Mouse (Mus musculus) liver, adult 2 months (tissue): ENCODE results near the gene Cadm1. TPM values are rescaled to one million over a fixed set of nuclear protein-coding genes. Genes with fewer than 3 reads are reported as not detected.

Source experiments
- DNase-seq: peaks from one replicate; pipeline ENCODE4 v3.0.0-alpha.2; 2011; ENCODE audit warnings: low read depth, low spot score; ENCODE audit errors: extremely low read depth
- H3K27ac ChIP-seq: fragments of 200-500 bp; replicated peaks from 2 replicates; pipeline ENCODE4 v1.5.1; 2012; ENCODE audit warnings: low read depth, mild to moderate bottlenecking, control low read depth, inconsistent platforms, low read length; ENCODE audit not compliant: insufficient read depth
- H3K27me3 ChIP-seq: fragments of 200-500 bp; 2 replicates; pipeline ENCODE4 v1.6.1; 2012; ENCODE audit warnings: mild to moderate bottlenecking, moderate library complexity, low read length, inconsistent platforms; ENCODE audit not compliant: control insufficient read depth, insufficient read depth
- H3K36me3 ChIP-seq: fragments of 200-500 bp; 2 replicates; pipeline ENCODE4 v1.6.1; 2012; ENCODE audit warnings: low read length, inconsistent platforms; ENCODE audit not compliant: control insufficient read depth, insufficient read depth
- H3K4me1 ChIP-seq: fragments of 200-500 bp; 2 replicates; pipeline ENCODE4 v1.6.1; 2011; ENCODE audit warnings: low read length; ENCODE audit not compliant: control insufficient read depth, insufficient read depth
- H3K4me3 ChIP-seq: fragments of 200-500 bp; 2 replicates; pipeline ENCODE4 v1.5.1; 2011; ENCODE audit warnings: low read depth, mild to moderate bottlenecking, control low read depth, low read length, moderate library complexity; ENCODE audit not compliant: insufficient read depth
- H3K79me2 ChIP-seq: fragments of 200-500 bp; 2 replicates; pipeline ENCODE4 v1.6.1; 2012; ENCODE audit warnings: inconsistent platforms, mild to moderate bottlenecking, low read length, moderate library complexity; ENCODE audit not compliant: control insufficient read depth, insufficient read depth
- H3K9ac ChIP-seq: fragments of 200-500 bp; 2 replicates; pipeline ENCODE4 v1.6.1; 2012; ENCODE audit warnings: low read depth, mild to moderate bottlenecking, control low read depth, inconsistent platforms, low read length
- CTCF ChIP-seq: fragments of 200-500 bp; IDR thresholded peaks from 2 replicates; pipeline ENCODE4 v1.5.1; 2011; ENCODE audit warnings: low read depth, low read length, control low read depth
- POLR2A ChIP-seq: fragments of 200-500 bp; IDR thresholded peaks from 2 replicates; pipeline ENCODE4 v1.6.1; 2011; ENCODE audit warnings: low read length, control low read depth; ENCODE audit not compliant: insufficient read depth; ENCODE audit errors: extremely low read depth
- WGBS: fragments of 180-500 bp; shearing (Covaris S2); methylation state at CpG from one replicate; pipeline ENCODE4 v1.1.7; 2018; 5-methylcytosine and 5-hydroxymethylcytosine counted together
- polyA plus RNA-seq: library from polyadenylated mRNA; depleted of rRNA; stranded (reverse); fragments of >200 nt; gene quantifications from 2 replicates; pipeline ENCODE4 v1.2.3, GENCODE M21; 2012
- total RNA-seq: library from RNA; depleted of rRNA; stranded (reverse); fragments of >200 nt; gene quantifications from 2 replicates; pipeline ENCODE4 v1.2.3, GENCODE M21; 2014

Cadm1 gene
- total and polyA plus RNA-seq, 2 experiments, result 12.5 to 21.4 TPM

DNA sequence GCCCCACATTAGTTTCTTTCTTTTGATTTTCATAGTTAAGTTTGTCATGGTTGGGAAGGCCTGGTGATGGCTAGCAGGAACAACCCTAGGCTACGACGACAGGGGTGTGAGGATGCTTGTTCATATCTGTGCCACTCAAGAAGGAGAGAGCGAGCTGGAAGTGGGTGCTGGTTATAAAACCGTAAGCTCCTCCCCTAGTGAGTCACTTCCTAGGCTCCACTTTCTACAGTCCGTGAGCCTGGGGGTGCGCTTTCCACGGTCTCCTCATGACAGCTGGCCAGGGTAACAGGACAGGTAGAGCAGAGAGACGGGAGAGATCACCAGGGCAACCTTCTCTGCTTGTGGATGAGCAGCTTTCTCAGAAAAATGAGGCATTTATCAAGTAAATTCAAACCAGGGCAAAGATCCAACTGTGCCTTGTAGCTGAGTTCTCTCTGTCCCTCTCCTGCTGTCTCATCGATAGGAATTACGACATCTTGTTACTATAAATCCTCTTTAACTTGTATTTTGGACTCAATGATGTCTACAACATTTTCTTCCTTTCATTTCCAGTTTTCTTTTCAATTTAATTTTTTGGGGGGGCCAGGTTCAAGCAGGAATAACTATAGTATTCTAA, 23.1 kb downstream of the Cadm1 start:
- Histone ChIP-seq H3K79me2 (peaks cover 7% of the 10 kb centered on the region; the same call in 1 of the 2 replicates), H3K27ac (0 out of 2 replicates have a peak overlapping the region, but pooled peaks have one; percentile 48), H3K36me3 (no peaks in the 10 kb centered on the region), H3K9ac (no peak overlapping the region), H3K4me3 (no peak overlapping the region; the same call in 1 of the 2 replicates), H3K27me3 (no peaks in the 10 kb centered on the region), H3K4me1 (peaks cover 1% of the 10 kb centered on the region; the same call in 1 of the 2 replicates)
- DNase-seq, result peak; percentile 78
- TF ChIP-seq CTCF (no peak), POLR2A (no peak)
- 48% methylated on average over 10 of the region's 10 CpGs for WGBS

DNA sequence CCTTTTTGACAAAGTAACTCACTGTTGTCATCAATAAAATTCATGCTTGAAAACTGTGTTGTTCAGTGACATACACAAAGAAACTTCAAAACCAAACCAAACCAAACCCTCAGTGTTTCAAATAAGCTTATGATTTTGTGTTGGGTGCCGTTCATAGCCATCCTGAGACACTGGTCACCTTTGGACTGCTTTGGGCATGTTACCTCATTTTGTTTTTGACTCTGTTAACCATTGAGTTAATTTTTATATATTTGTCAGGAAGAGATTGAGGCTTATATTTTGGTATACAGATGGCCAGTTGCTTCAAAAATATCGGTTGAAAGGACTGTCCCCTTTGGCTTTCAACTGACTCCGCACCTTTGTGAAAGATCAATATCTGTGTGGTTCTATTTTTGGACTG, 30.8 kb downstream of the Cadm1 start:
- WGBS, result 22% methylated on average over 3 of the region's 3 CpGs
- Histone ChIP-seq H3K27ac (no peak overlapping the region), H3K36me3 (no peaks in the 10 kb centered on the region), H3K27me3 (no peaks in the 10 kb centered on the region), H3K9ac (no peak overlapping the region), H3K4me1 (peaks cover 4% of the 10 kb centered on the region), H3K79me2 (peaks cover 5% of the 10 kb centered on the region; the same call in 1 of the 2 replicates), H3K4me3 (no peak overlapping the region)
- no peak for TF ChIP-seq CTCF
- no peak for TF ChIP-seq POLR2A
- DNase-seq, result peak; percentile 74

DNA sequence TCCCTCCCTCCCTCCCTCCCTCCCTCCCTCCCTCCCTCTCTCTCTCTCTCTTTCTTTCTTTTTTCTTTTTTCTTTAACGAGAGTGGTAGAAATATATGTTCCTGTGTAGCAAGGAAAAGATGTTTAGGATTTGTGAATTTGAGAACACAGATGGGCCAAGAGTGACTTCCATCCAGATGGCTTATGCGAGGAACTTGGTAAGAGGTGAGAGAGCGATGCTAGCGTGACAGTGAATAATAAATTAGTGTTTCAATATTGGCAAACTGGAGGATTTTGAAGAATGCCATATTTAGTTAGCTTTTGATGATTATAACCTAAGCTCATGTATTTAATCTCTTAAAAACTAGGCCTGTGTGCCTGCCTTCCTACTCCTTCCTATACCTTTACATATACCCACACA, 31.6 kb downstream of the Cadm1 start:
- TF ChIP-seq CTCF (no peak), POLR2A (no peak)
- peaks cover 4% of the 10 kb centered on the region; the same call in 1 of the 2 replicates for H3K79me2 ChIP-seq
- over 99% methylated on average over 3 of the region's 4 CpGs for WGBS

DNA sequence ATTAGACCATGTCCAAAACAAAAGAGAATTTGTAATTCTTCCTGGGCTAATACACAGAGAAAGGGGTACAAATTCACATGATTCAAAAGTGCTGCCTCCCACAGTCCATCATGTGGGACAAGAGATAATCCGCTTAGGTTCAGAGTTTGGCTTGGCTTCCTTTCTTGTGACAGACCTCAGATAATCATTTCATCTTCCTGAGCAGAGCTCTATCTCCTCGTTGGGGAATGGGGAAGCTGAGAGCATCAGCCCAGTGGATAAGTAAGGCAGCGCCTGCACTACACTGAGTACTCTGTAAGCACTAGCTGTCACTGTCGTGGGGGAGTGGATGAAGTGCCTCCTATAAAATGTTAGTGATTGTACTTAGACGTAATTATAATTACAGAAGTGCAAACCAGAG, 35.1 kb downstream of the Cadm1 start:
- TF ChIP-seq POLR2A, result no peak
- TF ChIP-seq CTCF, result no peak
- H3K9ac ChIP-seq, result no peak overlapping the region
- H3K79me2 ChIP-seq, result peaks cover 6% of the 10 kb centered on the region; the same call in 1 of the 2 replicates
- no peaks in the 10 kb centered on the region; the same call in 1 of the 2 replicates for H3K36me3 ChIP-seq
- 71% methylated on average over 5 of the region's 5 CpGs for WGBS
- no peak for DNase-seq
- peaks cover 2% of the 10 kb centered on the region; the same call in 1 of the 2 replicates for H3K4me1 ChIP-seq
- H3K27me3 ChIP-seq, result no peaks in the 10 kb centered on the region
- no peak overlapping the region for H3K4me3 ChIP-seq
- no peak overlapping the region for H3K27ac ChIP-seq

More for the DNA sequence above, 31.6 kb downstream of the Cadm1 start:
- DNase-seq, result no peak
- H3K4me1 ChIP-seq, result peaks cover 4% of the 10 kb centered on the region
- H3K36me3 ChIP-seq, result no peaks in the 10 kb centered on the region
- no peak overlapping the region for H3K27ac ChIP-seq
- H3K4me3 ChIP-seq, result no peak overlapping the region
- H3K9ac ChIP-seq, result no peak overlapping the region
- H3K27me3 ChIP-seq, result no peaks in the 10 kb centered on the region

DNA sequence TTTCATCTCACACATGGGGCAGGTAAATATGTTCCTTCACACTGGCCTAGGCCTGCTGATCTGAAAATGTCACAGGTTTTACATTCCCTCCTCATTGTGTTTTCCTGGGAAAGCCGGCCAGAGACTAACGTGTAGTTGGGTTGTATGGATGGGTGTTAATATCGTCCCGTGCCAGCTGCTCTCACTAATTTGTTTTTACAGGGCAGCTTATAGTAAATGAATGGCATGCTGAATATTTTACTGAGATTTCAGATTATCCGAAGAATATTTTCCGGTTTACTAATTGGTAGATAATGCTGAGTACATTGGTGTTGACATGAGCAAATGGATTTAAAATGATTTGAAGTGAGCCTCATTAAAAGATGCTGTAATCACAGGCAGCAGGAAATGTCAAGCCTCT, 37.9 kb downstream of the Cadm1 start:
- H3K36me3 ChIP-seq, result no peaks in the 10 kb centered on the region; the same call in 1 of the 2 replicates
- no peaks in the 10 kb centered on the region for H3K27me3 ChIP-seq
- no peaks in the 10 kb centered on the region for H3K4me1 ChIP-seq
- H3K9ac ChIP-seq, result no peak overlapping the region
- H3K27ac ChIP-seq, result no peak overlapping the region
- H3K4me3 ChIP-seq, result no peak overlapping the region
- peaks cover 2% of the 10 kb centered on the region; the same call in 1 of the 2 replicates for H3K79me2 ChIP-seq
- no peak for DNase-seq
- 93% methylated on average over 6 of the region's 6 CpGs for WGBS
- TF ChIP-seq CTCF (no peak), POLR2A (no peak)

DNA sequence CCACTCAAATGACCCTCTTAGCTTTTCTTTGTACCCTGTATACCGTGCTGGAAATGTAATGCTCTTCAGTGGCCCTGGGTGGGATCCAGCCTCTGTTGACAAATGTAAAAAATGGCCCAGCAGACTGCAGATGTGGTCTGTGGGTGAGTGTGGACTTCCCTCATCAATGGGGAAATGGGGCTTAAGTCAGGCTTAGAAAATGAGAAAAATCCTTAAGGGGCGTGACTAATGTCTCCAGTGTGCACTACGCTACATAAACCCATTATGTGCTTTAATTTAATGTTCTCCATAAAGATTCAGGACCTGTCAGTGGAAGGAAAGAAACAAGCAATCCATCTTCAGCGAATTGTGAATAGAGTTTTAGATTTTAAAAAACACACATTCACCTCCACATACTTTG, 40.2 kb downstream of the Cadm1 start:
- Histone ChIP-seq H3K27ac (no peak overlapping the region), H3K27me3 (no peaks in the 10 kb centered on the region), H3K4me1 (no peaks in the 10 kb centered on the region; the same call in 1 of the 2 replicates), H3K4me3 (no peak overlapping the region), H3K9ac (no peak overlapping the region), H3K79me2 (peaks cover 2% of the 10 kb centered on the region; the same call in 1 of the 2 replicates), H3K36me3 (no peaks in the 10 kb centered on the region; the same call in 1 of the 2 replicates)
- 93% methylated on average over 4 of the region's 4 CpGs for WGBS
- DNase-seq, result no peak
- no peak for TF ChIP-seq CTCF
- no peak for TF ChIP-seq POLR2A
